Mouse (Mus musculus) Patski (cell line): ENCODE results near the gene Mafb. TPM values are rescaled to one million over a fixed set of nuclear protein-coding genes. Genes with fewer than 3 reads are reported as not detected.

Source experiments
- ATAC-seq: fragments of 100-300 bp; one replicate; pipeline ENCODE4 v1.8.0; 2021
- CTCF ChIA-PET: fragments of 350-600 bp; sonication (Branson Sonifier 250); formaldehyde crosslinking; loops from one replicate; lab custom pipeline; 2022; ENCODE audit warnings: inconsistent platforms; lab: Charles Lee
- POLR2A ChIA-PET: fragments of 350-600 bp; sonication (Branson Sonifier 250); formaldehyde crosslinking; loops from one replicate; lab custom pipeline; 2022; ENCODE audit warnings: antibody characterized with exemption, inconsistent platforms; lab: Charles Lee
- DNase-seq: peaks from one replicate; pipeline ENCODE4 v3.0.0-alpha.2; 2011; ENCODE audit warnings: low read depth, low spot score
- H3K27me3 ChIP-seq: fragments of 371-371 bp; one replicate; pipeline ENCODE4 v1.5.1; 2021
- CTCF ChIP-seq: fragments of 100-300 bp; IDR thresholded peaks from one replicate; pipeline ENCODE4 v1.5.1; 2021
- in situ Hi-C: fragments of 300-500 bp; cut with MboI; formaldehyde crosslinking; loops from 3 replicates; pipeline ENCODE4 v1.11.1; 2018; ENCODE audit warnings: low pct_unique_long_range_greater_than_20kb, mixed read lengths
- polyA plus RNA-seq: library from polyadenylated mRNA; unstranded; gene quantifications from one replicate; pipeline ENCODE4 v1.2.3, GENCODE M21; 2021

The Mafb gene
- polyA plus RNA-seq, 1 experiment from 2014 or later = 11.8 TPM

DNA sequence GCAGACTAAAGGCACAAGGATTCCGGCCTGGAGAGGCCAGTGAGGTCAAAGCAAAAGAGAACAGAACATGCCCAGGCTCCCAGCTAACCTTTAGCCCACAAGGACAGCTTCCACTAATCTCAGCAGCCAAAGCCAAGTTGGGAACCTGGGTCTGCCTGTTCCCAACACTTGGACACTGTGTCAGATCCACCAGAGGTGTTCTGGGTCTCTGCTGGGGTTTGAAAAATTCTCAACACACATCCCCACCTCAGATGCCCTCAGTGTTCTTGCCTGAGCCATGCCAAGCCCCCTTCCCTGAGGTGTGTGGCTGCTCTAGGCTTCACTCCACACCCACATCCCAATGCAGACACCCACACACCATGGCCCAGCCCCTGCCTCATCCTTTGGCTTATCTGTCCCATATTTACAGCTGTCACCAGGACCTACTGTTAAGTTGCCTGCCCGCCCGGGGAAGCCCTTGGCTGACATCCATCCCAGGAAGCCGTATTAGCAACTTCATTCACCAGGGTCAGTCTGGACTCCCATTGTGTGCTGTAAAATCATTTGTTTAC is 32.7 kb downstream of the Mafb start, which contains the start of gene Gm826:
TSS of gene Gm826 (minus strand) at position 52 of the 551 bp plus-strand sequence.
- DNase-seq = no peak
- POLR2A ChIA-PET = interaction anchor here (1.0 kb wide), 1 partner anchor 12 kb away, joined by 3 read pairs; no protein-coding TSS in a partner anchor
- TF ChIP-seq CTCF = no peak
- H3K27me3 ChIP-seq = no peaks in the 10 kb centered on the region
- CTCF ChIA-PET = no interaction called here
- ATAC-seq = no peak
- in situ Hi-C loops = no loop called here

DNA sequence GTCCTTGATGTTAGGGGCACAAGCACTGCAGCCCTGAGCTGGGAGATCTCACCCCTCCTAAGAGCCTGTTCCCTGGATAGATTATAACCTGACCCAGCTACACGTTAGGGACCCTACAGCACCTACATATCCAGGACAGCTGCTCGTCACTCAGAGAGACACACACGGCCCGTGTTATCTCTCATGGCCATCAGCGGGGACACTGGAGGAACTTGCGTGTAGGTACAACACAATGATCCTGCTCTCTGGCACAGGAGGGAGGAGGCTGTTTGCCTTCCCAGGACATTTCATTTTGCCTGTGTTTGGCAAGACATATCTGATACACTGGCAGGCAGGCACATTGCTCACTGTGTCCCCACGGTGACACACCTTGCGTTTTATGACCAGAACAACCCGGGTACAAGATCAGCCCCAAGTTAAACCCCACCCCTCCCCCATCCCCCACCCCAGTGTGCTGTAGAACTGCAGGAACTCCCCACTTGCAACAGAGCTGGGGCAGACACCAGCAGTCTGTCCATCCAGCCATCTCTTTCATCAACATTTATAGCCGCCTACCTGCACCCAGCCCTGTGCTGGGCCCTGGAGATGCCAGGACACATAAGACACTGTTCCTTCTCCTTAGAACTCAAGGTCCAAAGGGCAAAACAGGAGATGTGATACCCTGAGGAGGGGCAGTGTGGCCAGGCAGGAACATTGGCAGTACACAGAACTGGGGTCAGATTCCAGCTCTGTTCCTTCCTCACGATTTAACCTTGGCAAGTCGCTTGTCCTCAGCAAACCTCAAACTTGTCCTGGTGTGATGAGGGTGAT is 34.1 kb downstream of the Mafb start:
- TF ChIP-seq CTCF = no peak
- ATAC-seq (no peak), DNase-seq (no peak)
- POLR2A ChIA-PET = no interaction called here
- H3K27me3 ChIP-seq = no peaks in the 10 kb centered on the region
- in situ Hi-C loops = no loop called here
- CTCF ChIA-PET = no interaction called here

DNA sequence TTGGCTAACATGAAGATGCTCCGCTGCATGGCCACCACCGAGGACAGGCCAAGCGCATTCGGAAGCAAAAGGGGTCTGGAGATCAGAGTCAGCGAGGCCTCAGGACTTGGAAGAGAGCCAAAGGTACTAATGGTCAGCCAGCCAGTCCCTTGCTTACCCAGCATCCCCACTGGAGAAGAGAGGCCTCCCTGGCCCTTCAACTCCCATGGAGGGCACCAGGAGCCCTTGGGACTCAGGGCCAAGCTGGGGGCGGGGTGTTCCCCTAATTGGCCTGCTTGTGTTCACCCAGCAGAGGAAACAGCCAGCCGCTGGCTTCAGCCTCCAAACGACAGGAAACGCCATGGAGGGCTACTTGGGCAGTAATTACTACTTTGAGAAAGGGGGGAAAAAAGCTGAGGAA is 38.0 kb downstream of the Mafb start:
- no peaks in the 10 kb centered on the region for H3K27me3 ChIP-seq
- ATAC-seq (no peak), DNase-seq (no peak)
- ChIA-PET CTCF (interaction anchor here (1.6 kb wide), 1 partner anchor 29 kb away, joined by 3 read pairs; no protein-coding TSS in a partner anchor), POLR2A (no interaction called here)
- in situ Hi-C loops = no loop called here
- TF ChIP-seq CTCF = no peak

DNA sequence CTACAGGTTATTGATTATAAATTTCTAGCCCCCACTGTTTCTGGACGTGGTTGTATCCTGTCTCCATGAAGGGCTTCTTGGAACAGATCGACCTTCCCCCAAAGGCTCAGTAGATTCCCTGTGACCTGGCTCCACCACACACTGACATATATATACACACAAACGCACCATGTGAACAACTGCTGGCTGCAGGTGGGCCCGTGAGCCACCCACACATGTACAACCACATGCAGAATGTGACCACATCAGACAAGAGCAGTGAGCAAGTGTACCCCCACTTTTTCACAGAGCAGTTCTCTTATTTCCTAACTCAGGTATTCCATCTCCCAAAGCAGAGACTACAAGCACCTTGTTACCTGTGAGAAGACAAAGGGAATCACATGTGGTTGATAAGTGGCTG is 39.1 kb downstream of the Mafb start:
- no peaks in the 10 kb centered on the region for H3K27me3 ChIP-seq
- no peak for TF ChIP-seq CTCF
- DNase-seq = no peak
- ATAC-seq = no peak
- in situ Hi-C loops = no loop called here
- ChIA-PET CTCF (no interaction called here), POLR2A (no interaction called here)

DNA sequence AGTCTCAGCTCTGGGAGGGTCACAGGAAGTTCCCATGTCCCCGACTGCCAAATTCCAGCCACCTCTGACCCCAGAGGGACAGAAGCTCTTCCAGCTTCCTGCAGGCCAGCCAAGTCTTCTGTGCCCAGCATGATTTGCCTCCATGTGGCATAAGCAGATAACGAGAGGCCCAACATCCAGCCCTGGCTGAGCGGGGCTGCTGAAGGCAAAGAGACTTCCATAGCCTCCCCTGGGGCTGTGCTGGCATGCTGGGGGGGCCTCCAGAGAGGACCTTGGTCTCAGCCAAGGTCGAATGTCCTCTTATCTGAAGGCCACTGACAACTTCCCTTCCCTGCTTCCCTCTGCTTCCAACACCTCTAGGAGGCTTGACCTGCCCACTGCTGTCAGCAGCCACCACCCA is 39.7 kb downstream of the Mafb start:
- DNase-seq (no peak), ATAC-seq (no peak)
- no peak for TF ChIP-seq CTCF
- H3K27me3 ChIP-seq = no peaks in the 10 kb centered on the region
- POLR2A ChIA-PET = no interaction called here
- CTCF ChIA-PET = no interaction called here
- in situ Hi-C loops = no loop called here

DNA sequence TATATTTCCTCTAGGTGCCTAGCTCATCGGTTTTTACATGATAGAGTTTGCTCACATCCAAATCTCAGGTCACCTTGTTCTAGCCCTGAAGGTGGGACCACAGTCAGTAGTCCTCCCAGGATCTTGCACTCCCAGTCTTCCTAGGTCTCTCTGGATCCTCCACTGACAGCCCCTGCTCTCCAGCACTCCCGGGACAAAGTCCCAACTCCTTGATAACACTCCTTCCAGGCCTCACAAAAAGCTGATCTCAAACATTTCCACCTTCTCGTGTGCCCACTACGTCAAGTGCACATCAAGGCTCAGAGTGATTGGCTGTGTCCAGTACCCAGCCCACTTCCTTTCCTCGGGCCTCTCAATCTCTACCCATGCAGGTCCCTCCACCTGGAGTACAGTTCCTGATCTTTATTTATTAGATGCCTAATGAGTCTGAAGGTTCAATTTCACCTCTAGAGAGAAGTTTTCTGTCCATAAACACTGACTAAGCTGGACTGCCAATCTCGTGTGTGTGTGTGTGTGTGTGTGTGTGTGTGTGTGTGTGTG is 41.7 kb downstream of the Mafb start:
- CTCF ChIA-PET = interaction anchor here (1.5 kb wide), 1 partner anchor 15 kb away, joined by 3 read pairs; no protein-coding TSS in a partner anchor
- in situ Hi-C loops = no loop called here
- no peak for TF ChIP-seq CTCF

DNA sequence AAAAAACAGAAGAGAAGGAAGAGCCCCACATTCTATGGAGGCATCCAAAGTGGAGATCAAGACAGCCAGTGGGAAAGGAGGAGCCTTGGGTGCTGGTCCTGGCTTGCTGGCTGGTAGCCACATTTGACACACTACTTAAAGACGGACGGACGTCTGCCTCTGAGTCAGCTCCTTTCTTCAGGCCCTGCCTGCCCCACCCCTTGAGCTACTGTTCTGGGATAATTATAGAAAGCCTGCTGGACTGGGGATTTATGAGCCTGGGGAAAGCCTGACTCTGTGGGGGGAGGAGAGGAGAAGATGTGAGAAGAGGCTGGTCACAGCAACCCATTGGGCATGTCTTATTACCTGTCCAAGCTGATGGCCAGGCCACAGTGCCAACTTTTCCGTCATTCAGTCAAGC is 45.0 kb downstream of the Mafb start:
- POLR2A ChIA-PET = interaction anchor here (1.0 kb wide), 1 partner anchor 12 kb away, joined by 3 read pairs; the partner anchor contains the start of gene Gm826
- peak; percentile 78 for ATAC-seq

More for the DNA sequence above, 41.7 kb downstream of the Mafb start:
- ATAC-seq (no peak), DNase-seq (no peak)
- POLR2A ChIA-PET = interaction anchor here (0.6 kb wide), 1 partner anchor 14 kb away, joined by 3 read pairs; no protein-coding TSS in a partner anchor
- H3K27me3 ChIP-seq = no peaks in the 10 kb centered on the region

DNA sequence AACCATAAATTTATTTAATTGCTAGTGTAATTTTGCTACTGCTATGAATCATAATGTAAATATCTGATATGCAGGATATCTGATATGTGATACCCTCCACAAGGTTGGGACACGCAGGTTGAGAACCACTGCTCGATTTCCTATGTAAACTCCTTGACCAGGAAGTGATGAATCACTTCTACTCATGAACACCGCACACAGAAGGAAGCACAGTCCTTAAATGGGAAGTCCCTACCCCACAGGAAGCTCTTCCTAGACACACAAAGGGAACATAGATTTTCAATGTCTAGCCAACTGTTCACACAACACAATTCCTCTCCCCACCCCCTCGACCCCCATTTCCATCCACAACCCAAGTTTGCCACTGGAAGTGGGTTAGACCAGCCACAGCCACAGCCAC is 48.6 kb downstream of the Mafb start:
- no peak for DNase-seq
- CTCF ChIA-PET = interaction anchor here (1.4 kb wide), 1 partner anchor 9 kb away, joined by 4 read pairs; no protein-coding TSS in a partner anchor
- POLR2A ChIA-PET = no interaction called here
- in situ Hi-C loops = no loop called here
- ATAC-seq = no peak
- H3K27me3 ChIP-seq = no peaks in the 10 kb centered on the region
- no peak for TF ChIP-seq CTCF

More for the DNA sequence above, 45.0 kb downstream of the Mafb start:
- DNase-seq = peak; percentile 35
- TF ChIP-seq CTCF = no peak
- in situ Hi-C loops = no loop called here
- no peaks in the 10 kb centered on the region for H3K27me3 ChIP-seq
- CTCF ChIA-PET = interaction anchor here (1.6 kb wide), 1 partner anchor 14 kb away, joined by 4 read pairs; no protein-coding TSS in a partner anchor

Other genes with a start within 250 kb of the Mafb start
- 0.35 TPM for gene Gm826, start 32.9 kb downstream of the Mafb start, polyA plus RNA-seq